Mouse (Mus musculus): Measurements from ENCODE around the gene Kctd5.

The Kctd5 gene

GRCm38 (mm10) chr17:24036954-24037353 is 36.3 kb downstream of the Kctd5 start:
- no peak for DNase-seq

GRCm38 (mm10) chr17:24035087-24035486 is 38.2 kb downstream of the Kctd5 start:
- no peak for DNase-seq

- no peak for DNase-seq
Measured at GRCm38 (mm10) chr17:24030551-24030950, 42.7 kb downstream of the Kctd5 start.

GRCm38 (mm10) chr17:24029477-24029876 is 43.8 kb downstream of the Kctd5 start:
- DNase-seq: no peak

- DNase-seq: no peak
Measured at GRCm38 (mm10) chr17:24021375-24022199, 51.7 kb downstream of the Kctd5 start.

GRCm38 (mm10) chr17:24020696-24021095 is 52.6 kb downstream of the Kctd5 start:
- DNase-seq: no peak

- DNase-seq: peak; percentile 27
Measured at GRCm38 (mm10) chr17:24015727-24016126, 57.6 kb downstream of the Kctd5 start.

GRCm38 (mm10) chr17:24014433-24014965 is 58.8 kb downstream of the Kctd5 start:
- DNase-seq: no peak

GRCm38 (mm10) chr17:24012921-24013320 is 60.4 kb downstream of the Kctd5 start:
- DNase-seq: no peak

GRCm38 (mm10) chr17:24009617-24010016 is 63.7 kb downstream of the Kctd5 start:
- DNase-seq: no peak

GRCm38 (mm10) chr17:24008105-24008504 is 65.2 kb downstream of the Kctd5 start:
- no peak for DNase-seq

- no peak for DNase-seq
Measured at GRCm38 (mm10) chr17:24007391-24007790, 65.9 kb downstream of the Kctd5 start.

- DNase-seq: no peak
Measured at GRCm38 (mm10) chr17:24006930-24007329, 66.4 kb downstream of the Kctd5 start.

GRCm38 (mm10) chr17:24005049-24005448 is 68.2 kb downstream of the Kctd5 start:
- no peak for DNase-seq

GRCm38 (mm10) chr17:24004071-24004665 is 69.1 kb downstream of the Kctd5 start:
- DNase-seq: no peak

- DNase-seq: no peak
Measured at GRCm38 (mm10) chr17:24000404-24000803, 72.9 kb downstream of the Kctd5 start.

GRCm38 (mm10) chr17:23998383-23998782 is 74.9 kb downstream of the Kctd5 start:
- no peak for DNase-seq

- no peak for DNase-seq
Measured at GRCm38 (mm10) chr17:23997901-23998300, 75.4 kb downstream of the Kctd5 start, which contains the start of gene Prss22. TSS of gene Prss22 (minus strand) at chr17:23998100.

All from kidney, postnatal 14 days (tissue).